Mouse (Mus musculus) thymus, adult 18-20 months (tissue): Measurements from ENCODE around the gene Cldn5.

Experiments
- DNase-seq, 2 experiments: peaks; one replicate each; pipeline ENCODE4 v3.0.0; 2022; ENCODE audit warnings: mixed read lengths in 2 of 2

Gene Cldn5

DNA sequence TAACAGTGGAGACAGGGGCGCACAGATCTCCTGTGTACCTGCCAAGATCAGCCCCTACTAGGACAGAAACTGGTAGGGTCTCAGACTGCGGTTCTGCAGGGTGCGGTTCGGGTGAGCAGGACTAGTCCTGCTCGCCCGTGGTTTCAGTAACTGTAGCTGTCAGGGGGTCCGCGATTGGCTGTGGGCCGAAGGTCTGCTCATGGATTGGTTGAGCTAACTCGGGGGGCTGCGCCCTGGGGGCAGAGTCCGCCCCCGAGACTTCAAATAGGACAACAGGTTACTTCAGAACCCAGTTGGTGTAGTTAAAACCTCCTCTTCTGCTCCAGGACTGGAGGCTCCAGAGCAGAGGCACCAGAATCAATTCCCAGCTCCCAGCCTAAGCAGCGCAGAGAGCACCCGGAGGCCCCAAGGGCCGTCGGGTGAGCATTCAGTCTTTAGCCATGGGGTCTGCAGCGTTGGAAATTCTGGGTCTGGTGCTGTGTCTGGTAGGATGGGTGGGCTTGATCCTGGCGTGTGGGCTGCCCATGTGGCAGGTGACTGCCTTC lies at the start of gene Cldn5:
Gene Cldn5 (plus strand): TSS at position 292 of the 545 bp plus-strand sequence.
- DNase-seq, result no peak

DNA sequence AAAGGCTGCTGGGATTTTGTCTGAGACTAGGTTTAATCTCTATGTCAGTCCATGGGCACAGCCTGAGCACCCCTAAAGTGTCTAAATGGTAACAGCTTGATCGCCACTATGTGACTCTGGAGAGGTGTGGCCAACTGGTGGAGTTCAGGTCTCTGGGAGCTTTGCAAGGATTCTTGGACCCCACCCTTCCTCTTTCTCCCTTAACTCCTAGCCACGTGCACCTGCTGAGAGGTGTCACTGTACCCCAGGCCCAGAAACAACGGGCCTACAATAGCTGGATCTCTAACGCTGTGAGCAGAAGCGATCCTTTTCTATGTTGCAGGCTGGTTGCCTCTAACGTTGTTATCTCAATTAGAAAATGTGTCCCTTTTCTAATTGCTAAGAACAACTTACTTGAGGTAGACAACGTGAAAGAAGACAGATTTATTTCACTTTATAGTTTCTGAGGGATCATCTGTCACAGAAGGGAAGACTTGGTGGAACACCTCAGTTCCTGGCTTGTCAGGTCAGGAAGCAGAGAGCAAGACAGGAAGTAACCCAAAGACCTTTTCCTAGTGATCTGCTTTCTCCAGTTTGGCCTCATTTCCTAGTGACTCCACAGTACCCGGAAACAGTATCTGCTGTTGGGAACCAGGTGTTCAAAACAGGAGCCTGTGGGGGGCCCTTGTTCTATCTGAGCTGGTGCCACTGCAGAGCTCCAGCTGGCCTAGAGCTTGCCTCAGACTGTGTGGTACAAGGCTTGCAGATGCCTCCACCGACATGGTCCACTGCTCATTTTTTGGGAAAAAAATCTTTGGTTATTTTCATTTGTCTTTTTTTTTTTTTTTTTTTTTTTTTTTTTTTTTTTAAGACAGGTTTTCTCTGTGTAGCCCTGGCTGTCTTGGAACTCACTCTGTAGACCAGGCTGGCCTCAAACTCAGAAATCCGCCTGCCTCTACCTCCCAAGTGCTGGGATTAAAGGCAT lies 48.8 kb upstream of the Cldn5 start:
- DNase-seq, result peak in 1 of 2 experiments; percentile 10

DNA sequence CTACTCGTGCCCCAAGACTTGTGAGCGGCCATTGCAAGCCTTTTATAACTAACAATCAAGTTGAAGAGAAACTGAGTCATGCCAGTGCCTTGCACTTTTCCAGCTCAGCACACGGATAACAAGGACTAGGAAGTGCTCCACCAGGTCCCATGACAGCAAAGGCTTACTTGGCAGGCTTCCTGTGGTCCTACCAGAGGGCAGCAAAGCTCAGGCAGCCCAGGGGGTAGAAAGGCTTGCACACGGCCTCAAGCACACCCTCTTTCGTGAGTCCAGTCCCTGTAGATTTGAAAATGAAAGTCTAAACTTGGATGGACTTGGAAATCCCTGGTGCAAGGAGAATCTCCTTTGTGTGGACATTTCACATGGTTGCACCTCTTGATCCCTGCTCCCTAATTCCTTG lies 47.5 kb upstream of the Cldn5 start:
- DNase-seq, result no peak

DNA sequence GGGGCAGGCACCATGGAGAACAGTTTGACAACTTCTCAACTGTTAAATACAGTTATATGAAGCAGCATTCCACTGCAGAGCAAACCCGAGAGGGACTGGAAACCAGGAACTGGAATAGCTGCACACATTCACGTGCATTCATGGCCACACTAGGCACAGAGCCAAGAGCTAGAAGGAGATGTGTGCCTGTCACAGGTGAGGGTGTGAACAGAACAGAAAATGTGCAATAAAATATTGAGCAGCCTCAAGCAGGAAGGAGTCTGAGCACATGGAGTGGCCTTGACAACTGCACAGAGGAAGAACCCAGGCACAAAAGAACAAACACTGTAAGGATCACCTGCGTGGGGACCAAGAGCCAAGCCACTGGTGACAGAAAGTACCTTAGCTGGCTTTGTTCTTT lies 46.0 kb upstream of the Cldn5 start:
- DNase-seq, result no peak

DNA sequence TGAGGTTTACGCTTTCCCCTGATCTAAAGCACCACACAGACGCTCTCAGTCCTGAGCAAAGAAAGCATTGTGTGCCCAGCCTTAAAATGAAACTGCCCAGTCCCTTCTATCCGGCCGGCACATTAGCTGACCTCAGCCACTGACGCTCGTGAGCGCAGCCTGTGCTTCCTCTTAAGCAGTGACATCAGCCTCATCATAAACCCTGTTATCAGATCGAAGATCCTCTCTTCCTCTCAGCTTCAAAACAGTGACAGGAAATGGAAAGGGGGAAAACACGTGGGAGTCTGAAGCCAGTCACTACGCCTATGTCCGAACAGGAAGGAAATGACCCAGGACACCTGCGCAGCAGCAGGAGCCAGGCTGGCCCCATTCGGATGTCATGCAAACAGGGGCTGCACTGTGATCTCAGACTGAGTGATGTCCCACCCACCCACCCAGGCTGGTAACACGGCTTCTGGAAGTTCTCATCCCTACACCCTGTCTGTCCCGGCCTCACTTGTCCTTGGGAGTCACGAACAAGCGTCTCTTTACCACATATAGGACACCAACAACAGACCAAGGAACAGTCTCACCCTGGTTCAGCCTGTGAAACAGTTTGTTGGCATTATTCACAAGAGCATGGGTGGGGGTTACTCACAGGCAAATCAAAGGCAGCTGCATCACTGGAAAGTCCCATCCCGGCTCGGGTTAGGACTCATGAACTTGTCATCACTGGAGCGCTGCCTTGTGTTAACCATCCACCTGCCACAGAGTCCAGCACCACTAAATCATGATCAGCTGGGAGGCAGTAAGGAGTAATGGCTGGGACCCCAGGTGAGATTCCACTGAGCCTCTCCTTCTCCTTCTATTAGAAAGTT lies 43.3 kb upstream of the Cldn5 start:
- DNase-seq, result no peak

DNA sequence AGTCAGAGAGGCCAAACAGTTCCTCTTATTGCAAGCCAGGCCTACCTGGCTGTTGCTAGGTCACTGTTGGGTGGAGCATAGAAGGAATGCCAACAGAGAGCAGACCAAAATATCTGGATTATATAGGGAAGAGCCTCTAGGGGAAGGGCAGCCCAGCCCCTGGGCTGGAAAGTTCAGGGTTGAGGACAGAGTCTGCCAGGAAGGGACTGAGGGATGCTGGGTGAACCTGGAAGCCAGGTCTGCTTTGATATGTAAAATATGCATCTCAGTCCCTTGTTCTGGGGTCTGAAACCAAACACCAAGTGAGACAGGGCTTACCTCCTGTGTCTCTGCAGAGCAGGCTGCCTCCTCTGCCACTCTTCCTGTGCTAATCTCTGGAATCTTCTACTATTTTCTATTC lies 38.3 kb upstream of the Cldn5 start:
- DNase-seq, result no peak

DNA sequence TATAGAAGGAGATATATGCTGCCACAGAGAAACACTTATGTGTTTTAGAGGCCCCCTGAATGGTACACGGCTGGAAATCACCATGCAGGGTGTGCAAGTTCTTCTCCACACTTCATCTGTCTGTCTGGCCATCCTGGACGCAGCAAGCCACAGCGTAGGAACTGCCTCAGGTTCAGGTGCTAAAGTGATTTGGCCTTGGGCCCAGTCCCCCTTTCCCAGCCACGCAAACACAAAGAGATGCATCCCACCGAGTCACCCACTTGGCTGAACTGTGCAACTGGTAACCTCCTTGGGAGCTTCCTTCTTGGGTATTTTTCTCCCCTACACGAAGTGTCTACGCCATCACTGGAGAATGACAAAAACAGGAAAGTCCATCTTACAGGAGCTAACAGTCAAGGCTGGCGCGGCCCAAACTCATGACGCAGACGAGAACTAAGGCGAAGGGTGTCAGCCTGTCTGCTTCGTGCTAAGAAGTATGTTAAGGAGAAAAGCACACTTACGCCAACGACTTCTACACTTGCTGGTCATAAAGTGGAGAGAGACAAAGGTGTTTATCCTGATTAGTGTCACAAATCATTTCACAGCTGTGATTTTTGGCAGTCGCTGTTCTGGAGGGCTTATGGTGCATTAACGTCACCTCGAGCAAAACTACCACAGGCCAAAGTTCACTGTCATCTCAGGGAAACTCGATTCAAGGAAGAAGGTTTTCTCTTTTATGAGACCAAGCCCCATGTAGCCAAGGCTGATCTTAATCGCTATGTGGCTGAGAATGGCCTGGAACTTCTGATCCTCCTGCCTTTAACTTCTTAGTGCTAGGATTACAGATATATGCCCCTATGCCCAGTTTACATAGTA lies 30.2 kb upstream of the Cldn5 start:
- no peak for DNase-seq

DNA sequence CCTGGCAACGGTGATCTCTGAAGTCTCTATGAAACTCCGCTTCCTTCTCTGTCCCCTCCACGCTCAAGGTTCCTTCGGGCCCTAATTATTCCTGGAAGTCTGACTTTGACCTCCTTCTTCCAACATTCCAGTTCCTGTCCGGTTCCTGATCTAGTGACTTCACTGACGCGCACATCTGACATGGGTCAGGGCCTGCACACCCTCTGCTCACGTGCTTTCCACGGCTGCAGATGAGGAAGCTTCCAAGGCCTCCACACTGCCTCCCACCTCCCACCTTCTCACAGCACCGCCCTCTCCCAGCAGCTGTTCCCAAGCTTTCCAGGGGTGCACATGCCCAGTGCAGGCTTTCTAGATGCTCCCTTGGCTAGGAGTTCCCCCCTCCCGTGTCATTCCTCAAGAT lies 25.5 kb upstream of the Cldn5 start:
- no peak for DNase-seq

DNA sequence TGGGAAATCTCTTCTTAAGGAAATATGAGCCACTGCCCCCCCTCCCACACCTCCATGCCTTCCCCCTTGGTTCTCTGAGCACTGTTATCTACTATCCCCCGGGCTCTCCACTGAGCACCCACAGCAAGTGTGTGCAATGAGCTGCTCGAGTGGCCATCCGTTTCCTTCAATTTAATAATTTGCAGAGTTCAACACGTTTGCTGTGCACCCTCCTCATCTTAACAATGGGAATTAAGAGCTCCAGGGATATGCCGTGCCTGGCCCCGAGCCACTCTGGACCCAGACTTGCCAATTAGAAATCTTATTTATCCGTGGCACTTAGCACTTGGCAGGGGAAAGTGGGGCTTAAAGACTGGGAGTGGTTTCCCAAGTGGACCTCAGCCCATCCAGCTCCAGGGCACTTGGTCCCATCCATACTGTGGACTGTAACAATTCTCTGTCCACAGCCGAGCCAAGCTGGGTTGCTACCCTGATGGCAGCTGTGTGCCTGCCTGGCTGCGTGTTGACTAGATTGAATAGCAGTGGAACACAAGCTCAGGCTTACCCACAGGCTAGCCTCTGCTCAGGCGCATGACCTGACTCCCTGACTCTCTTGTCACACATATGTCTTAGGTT lies 24.7 kb upstream of the Cldn5 start:
- no peak for DNase-seq

DNA sequence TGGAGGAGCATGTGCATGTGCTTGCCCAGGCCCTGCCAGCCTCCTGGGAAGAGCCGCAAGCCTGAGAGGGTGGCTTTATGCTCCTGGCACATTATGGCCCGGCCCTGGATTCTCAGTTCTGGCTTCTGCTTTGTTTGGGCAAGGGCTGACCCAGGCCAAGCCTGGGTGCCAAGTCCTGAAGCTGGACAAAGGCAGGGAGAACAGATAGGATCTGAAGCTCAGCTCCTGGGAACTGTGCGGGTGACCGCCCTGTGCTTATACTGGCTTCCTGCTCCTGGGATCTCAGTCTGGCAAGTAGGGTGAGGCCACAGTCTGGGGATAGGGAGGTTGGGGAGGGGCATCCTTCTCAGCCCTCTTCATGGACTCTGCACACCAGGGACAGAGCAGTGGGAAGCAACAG lies 14.9 kb upstream of the Cldn5 start:
- no peak for DNase-seq

DNA sequence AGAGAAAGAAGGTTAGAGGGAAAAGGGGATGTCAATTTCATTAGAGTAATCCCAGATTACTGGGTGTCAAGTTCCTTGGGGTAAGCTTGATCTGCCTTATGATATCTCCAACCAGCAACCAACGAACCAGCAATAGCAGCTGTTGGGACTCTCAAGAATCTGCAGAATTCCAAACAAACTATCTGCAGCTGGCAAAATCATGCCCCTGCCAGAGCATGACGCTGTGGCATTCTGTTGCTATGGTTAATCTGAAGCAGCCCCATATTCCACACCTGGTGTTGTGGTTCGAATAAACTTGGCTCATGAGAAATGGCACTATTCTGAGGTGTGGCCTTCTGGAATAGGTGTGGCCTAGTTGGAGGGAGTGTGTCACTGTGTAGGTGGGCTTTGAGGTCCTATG lies 13.7 kb upstream of the Cldn5 start:
- no peak for DNase-seq

DNA sequence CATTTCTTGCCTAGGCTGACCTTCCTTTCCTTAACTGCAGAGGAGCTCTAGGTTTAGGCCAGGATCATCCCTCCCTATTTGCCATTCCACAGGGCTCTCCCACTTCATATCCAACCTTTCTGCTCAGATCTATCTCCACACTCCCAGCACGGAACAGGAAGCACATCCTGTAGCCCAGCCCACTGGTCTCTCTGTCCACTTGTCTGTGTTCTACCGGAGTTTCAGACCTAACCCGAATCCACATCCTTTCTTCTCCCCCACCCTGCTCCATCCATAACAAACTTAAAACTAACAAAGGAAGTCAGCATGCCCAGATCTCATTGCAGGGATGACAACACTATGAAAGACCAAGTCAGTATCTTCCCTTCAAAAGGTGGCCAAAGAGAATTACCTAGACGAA lies 10.3 kb upstream of the Cldn5 start:
- DNase-seq, result no peak

DNA sequence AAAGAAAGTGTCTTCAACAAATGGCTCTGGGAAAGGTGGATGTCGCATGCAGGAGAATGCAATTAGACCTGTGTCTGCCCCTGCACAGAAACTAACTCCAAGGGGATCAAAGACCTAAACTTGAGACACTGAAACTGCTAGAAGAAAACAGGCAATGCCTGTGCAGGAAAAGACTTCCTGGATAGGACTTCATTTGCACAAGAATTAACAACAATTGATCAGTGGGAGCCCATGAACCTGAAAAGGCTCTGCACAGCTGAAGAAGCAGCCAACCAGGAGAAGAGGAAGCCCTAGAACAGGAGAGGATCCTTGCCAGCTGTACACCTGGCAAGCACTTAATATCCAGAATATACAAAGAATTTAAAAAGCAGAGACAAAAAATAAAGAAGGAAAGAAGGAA lies 7.1 kb upstream of the Cldn5 start:
- DNase-seq, result no peak

DNA sequence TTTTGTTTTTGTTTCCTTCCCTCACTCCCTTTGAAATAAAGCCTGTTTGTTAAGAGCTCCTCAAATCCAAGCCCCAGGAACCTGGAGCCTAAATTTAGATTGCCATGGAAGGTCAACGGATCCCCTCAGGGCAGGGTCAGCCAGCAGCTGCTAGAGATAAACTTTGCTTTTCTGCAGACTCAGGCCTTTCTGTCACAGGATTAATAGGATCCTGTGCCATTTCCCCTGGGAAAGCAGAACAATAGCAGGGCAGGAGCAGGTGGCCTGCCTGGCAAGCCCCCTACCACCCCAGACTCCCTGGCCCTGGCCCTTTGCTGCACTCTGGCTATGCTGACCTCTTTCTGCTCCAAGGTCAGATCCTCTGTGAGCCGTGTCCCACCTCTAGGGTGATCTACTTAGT lies 2.7 kb upstream of the Cldn5 start:
- no peak for DNase-seq

DNA sequence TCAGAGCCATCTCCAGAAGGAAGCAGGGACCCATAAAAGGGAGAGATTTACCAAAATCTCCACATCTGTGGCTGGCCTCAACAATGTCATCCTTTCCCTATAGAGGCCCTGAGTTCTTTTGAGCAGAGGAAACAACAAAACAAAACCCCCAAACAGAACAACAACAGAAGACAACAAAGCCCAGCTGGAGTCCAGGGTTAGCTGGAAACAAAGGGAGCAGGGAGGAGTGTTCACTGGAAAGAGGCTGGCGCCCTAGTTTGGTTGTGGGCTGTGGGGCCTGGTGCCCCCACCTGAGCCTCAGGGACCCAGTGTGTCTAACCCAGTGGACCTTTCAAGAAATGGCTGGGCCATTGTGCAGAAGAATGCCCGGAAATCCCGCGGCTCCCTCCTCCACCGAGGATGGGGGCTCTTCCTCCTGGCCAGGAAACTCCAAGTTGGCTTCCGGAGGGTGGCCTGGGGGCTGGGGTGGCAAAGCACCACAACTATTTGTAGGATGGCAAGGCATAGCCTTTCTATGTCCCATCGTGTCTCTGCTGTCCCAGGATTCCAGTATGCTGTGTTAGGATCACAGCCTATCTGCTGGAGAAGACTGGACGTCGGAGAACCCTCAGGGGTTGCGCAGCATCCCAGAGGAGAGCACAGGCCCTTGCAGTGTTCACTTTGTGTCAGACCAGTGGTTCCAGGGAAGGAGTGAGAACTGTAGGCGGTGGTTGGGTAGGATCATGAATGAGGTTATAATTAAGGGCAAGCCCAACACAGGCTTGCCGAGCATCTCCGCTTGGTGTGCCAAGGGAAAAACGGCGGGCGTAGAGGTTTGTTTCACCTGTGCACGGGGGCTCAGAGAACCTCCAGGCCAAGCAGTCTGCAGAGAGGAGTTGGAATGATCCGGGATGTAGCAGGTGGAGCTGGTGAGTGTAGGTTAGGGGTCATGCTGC lies 759 bp upstream of the Cldn5 start:
- DNase-seq, result no peak

DNA sequence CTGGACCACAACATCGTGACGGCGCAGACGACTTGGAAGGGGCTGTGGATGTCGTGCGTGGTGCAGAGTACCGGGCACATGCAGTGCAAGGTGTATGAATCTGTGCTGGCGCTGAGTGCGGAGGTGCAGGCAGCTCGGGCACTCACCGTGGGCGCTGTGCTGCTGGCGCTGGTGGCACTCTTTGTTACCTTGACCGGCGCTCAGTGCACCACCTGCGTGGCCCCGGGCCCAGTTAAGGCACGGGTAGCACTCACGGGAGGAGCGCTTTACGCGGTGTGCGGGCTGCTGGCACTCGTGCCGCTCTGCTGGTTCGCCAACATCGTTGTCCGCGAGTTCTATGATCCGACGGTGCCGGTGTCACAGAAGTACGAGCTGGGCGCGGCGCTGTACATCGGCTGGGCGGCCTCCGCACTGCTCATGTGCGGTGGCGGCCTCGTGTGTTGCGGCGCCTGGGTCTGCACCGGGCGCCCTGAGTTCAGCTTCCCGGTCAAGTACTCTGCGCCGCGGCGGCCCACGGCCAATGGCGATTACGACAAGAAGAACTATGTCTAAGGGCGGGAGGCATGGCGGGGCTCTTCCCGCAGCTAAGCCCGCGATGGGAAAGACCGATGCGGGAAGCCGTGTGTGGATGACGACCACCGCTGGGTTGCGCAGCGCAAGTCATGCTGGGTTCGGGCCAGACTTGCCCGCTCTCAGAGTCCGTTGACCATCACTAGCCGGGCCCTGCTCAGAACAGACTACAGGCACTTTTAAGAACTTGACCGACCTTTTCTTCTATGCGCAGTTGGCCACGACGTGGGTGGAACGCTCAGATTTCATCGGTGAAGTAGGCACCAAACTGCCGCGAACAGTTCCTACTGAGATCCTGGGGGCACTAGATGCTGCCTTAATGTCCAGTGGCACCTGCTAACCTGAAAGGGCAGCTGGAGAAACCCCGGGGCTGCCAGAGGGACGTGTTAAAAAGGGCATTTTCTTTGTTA lies 744 bp downstream of the Cldn5 start:
- no peak for DNase-seq

DNA sequence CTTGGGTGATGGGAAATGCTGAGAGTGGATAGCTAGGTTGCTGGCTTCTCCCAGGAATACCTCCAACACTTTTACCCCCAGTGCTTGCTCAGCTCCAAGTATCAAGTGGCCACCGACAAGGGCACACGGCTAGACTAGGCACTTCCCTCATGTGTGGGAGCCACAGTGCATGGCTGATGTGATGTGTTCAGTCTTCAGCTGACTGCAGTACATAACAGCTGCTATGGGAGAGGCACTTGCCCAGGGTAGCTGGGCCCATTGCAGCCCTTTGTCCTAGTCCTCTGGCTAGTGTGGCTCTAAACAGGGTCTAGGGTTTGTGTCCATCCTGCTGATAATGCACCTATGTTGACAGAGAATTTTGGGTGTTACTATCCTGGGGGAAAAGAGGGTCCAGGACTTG lies 1.8 kb downstream of the Cldn5 start:
- no peak for DNase-seq

DNA sequence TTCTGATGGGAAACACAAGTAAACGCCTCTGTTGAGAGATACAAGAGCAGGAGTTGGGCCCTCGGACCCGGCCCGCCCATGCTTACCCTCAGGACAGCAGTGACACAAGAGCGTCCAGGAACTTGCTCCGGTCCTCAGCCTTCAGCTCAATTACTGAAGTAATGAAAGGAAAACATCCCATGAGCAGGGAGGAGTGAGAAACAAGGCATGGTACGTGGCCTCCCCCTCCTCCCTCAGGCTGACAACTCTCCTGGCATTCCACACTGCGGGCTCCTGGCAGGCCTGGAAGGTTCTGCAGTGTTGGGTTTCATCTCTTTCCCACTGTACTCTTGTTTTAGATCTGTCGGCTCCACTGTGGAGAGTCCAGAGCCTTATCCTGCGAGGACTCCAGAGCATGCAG lies 5.2 kb downstream of the Cldn5 start:
- no peak for DNase-seq

DNA sequence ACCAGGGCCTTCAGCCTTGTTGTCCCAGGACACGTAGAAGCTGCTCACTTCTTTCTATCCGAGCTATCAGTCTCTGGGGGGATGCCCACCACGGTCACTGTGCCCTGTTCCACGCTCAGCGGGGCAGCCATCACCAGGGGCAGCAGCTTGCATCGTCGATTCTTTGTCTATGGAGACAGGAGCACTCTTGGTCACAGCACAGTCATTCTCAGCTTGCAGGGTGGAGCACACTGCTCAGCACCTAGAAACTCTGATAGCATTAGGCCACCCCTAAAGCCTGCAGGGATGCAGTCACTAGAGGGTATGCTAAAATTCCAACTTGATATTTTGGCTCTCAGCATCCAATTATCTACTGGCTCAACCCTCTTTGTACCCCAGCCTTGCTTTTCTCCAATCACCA lies 8.4 kb downstream of the Cldn5 start:
- DNase-seq, result no peak

DNA sequence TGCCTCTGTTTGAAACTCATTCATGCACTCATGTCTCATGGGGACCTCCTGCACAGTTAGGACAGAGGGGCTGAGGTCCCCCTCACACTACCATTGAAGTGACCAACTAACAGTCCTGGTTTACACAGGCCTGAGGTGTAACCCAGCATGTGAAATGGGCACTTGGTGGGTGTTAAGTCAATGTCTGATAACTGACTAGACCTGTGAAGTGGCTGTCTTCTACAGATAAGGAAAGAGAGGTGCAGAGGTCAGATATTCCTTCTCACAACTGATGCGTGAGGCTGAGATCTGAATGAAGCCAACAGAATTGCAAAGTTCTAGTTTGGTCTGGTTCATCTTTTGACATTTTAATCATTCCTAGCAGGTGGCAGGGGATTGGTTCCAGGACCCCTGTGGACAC lies 8.8 kb downstream of the Cldn5 start:
- DNase-seq, result no peak
